17 mouse cellular contexts compared by ENCODE assay signal in the genomic region with DNA sequence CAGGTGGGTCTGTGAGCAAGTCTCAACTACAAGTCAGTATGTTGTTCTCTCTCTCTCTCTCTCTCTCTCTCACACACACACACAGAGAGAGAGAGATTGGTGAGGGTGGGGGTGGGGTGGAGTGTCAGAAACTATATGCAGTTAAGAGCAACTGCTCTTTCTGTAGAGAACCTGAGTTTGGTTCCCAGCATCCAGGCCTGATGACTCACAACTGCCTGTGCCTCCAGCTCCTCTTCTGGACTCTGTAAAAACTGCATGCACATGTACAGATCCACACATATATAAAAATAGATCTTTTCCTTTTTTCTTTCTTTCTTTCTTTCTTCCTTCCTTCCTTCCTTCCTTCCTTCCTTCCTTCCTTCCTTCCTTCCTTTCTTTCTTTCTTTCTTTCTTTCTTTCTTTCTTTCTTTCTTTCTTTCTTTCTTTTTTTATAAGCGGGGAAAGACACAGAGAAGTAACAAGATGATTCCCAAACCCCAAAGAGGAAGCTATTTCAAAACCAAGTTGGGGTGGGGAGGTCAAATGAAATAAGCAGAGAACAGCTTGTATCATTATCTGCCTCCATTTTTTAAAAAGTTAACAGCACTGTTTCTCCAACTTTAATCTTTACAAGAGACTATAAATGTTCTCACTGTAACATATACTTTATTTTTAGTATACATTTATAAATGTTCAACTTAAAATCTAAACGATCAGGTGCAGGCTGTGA. TPM values are rescaled to one million over a fixed set of nuclear protein-coding genes. Genes with fewer than 3 reads are reported as not detected.
A peak's percentile ranks its signal among the peaks of the same experiment; 100 is the strongest.
DNase-seq lines count a peak whose midpoint lies in the region; ATAC-seq and TF ChIP-seq lines count a peak whose summit lies in the region.
"Had no signal": no experiment of that assay in that cellular context is flagged by ENCODE, and none has a peak within 500 bp of the region (broad histone marks: within the 10 kb centered on the region; RNA-seq: fewer than 3 reads in every experiment).

No protein-coding gene starts in this region.

- no peak for TF ChIP-seq POLR2A in MEL (IDR thresholded peaks at IDR 0.05; ENCODE audit: control insufficient read depth in 1 of 2, insufficient read depth in 1 of 2, low read depth in 1 of 2, low read length in 2 of 2, poor library complexity in 1 of 2)

- no peak for DNase-seq in liver, embryonic 14.5 days (ENCODE audit: low read depth in 3 of 3, low spot score in 3 of 3)
- DNase-seq in MEL (ENCODE audit: low read depth, low spot score), result peak; percentile 89
- no peak for DNase-seq in thymus, postnatal 0 days (ENCODE audit: low spot score)
- DNase-seq in adrenal gland, postnatal 25 days, result no peak
- no peak for DNase-seq in left cerebral cortex, adult 9 months (ENCODE audit: low spot score in 2 of 2)
- DNase-seq: cerebellum, adult 11 months; lung, adult 18-20 months; lung, postnatal 4 days; midbrain, embryonic 14.5 days; thymus, postnatal 36 days had no signal

- no peak for TF ChIP-seq EP300 in liver, embryonic 14.5 days (IDR thresholded peaks at IDR 0.05; ENCODE audit: low read depth)
- peak; percentile 6 to 48; a peak in 3 of 4 replicates for TF ChIP-seq EP300 in MEL (IDR thresholded peaks at IDR 0.05; ENCODE audit: low read depth in 1 of 2, low read length in 2 of 2)

- H3K79me2 ChIP-seq in MEL (ENCODE audit: control insufficient read depth, insufficient read depth, low read length, poor library complexity), result peaks cover 55% of the 10 kb centered on the region

- 47% methylated on average over 2 of the region's 2 CpGs for WGBS in liver, embryonic 14.5 days (ENCODE audit: insufficient replicate concordance)
- 56% methylated on average over 2 of the region's 2 CpGs for WGBS in liver, embryonic 12.5 days (ENCODE audit: insufficient replicate concordance)

- TF ChIP-seq RAD21 in MEL (IDR thresholded peaks at IDR 0.05; ENCODE audit: low read depth, low read length), result no peak; the same call in 1 of the 2 replicates

- H3K4me3 ChIP-seq in liver, embryonic 14.5 days (ENCODE audit: insufficient read depth in 1 of 2, low read depth in 2 of 2, low read length in 2 of 2), result no peak overlapping the region
- H3K4me3 ChIP-seq in liver, embryonic 12.5 days, result no peak overlapping the region
- peak overlapping the region; percentile 10 to 34; a peak in 3 of 4 replicates for H3K4me3 ChIP-seq in MEL (ENCODE audit: control insufficient read depth in 1 of 2, insufficient read depth in 1 of 2, low read depth in 2 of 2, low read length in 2 of 2)
- H3K4me3 ChIP-seq: embryonic facial prominence, embryonic 12.5 days; hindbrain, embryonic 12.5 days had no signal

- H3K27me3 ChIP-seq in liver, embryonic 14.5 days (ENCODE audit: control insufficient read depth, insufficient read depth, low read length), result no peaks in the 10 kb centered on the region
- H3K27me3 ChIP-seq in liver, embryonic 12.5 days (replicated peaks), result no peaks in the 10 kb centered on the region
- H3K27me3 ChIP-seq in MEL (ENCODE audit: control insufficient read depth in 1 of 2, insufficient read depth in 2 of 2, low read length in 2 of 2), result no peaks in the 10 kb centered on the region
- H3K27me3 ChIP-seq: CH12.LX; embryonic facial prominence, embryonic 12.5 days; hindbrain, embryonic 12.5 days had no signal

- H3K4me2 ChIP-seq in liver, embryonic 14.5 days (ENCODE audit: low read depth), result no peak overlapping the region
- no peak overlapping the region for H3K4me2 ChIP-seq in liver, embryonic 12.5 days
- H3K4me2 ChIP-seq: embryonic facial prominence, embryonic 12.5 days; hindbrain, embryonic 12.5 days had no signal

- no peak overlapping the region for H3K27ac ChIP-seq in liver, embryonic 14.5 days
- no peak overlapping the region for H3K27ac ChIP-seq in liver, embryonic 12.5 days
- peak overlapping the region; percentile 60 for H3K27ac ChIP-seq in MEL (ENCODE audit: control insufficient read depth, low read depth, low read length)
- H3K27ac ChIP-seq: embryonic facial prominence, embryonic 12.5 days; hindbrain, embryonic 12.5 days had no signal

- H3K4me1 ChIP-seq in liver, embryonic 14.5 days (replicated peaks; ENCODE audit: control insufficient read depth in 2 of 2, insufficient read depth in 2 of 2, low read length in 1 of 2), result peaks cover 0 to 4% of the 10 kb centered on the region in 2 experiments; a peak in 1 of 4 replicates
- H3K4me1 ChIP-seq in liver, embryonic 12.5 days, result peaks cover 31% of the 10 kb centered on the region
- peaks cover 16 to 21% of the 10 kb centered on the region in 2 experiments for H3K4me1 ChIP-seq in MEL (ENCODE audit: control insufficient read depth in 1 of 2, insufficient read depth in 2 of 2, low read length in 2 of 2)
- H3K4me1 ChIP-seq: embryonic facial prominence, embryonic 12.5 days; hindbrain, embryonic 12.5 days had no signal

- no peak overlapping the region for H3K9ac ChIP-seq in liver, embryonic 14.5 days (replicated peaks)
- H3K9ac ChIP-seq in liver, embryonic 12.5 days, result no peak overlapping the region
- peak overlapping the region; percentile 44 for H3K9ac ChIP-seq in MEL (ENCODE audit: control insufficient read depth, low read depth, low read length, poor library complexity, severe bottlenecking)
- H3K9ac ChIP-seq: embryonic facial prominence, embryonic 12.5 days; hindbrain, embryonic 12.5 days had no signal

- H3K9me3 ChIP-seq in liver, embryonic 14.5 days (ENCODE audit: control insufficient read depth, low read length), result no peaks in the 10 kb centered on the region
- no peaks in the 10 kb centered on the region for H3K9me3 ChIP-seq in liver, embryonic 12.5 days (replicated peaks)
- H3K9me3 ChIP-seq in MEL (replicated peaks; ENCODE audit: insufficient read depth, low read length), result no peaks in the 10 kb centered on the region
- H3K9me3 ChIP-seq: embryonic facial prominence, embryonic 12.5 days; hindbrain, embryonic 12.5 days had no signal

- TF ChIP-seq CTCF in liver, embryonic 14.5 days (IDR thresholded peaks at IDR 0.05; ENCODE audit: low read depth), result peak; percentile 28; the same call in 1 of the 2 replicates
- peak; percentile 26 to 44 (median 27); a peak in 5 of 6 replicates for TF ChIP-seq CTCF in MEL (IDR thresholded peaks at IDR 0.05 in 2 of 3, conservative IDR thresholded peaks at IDR 0.05 in 1 of 3; ENCODE audit: control insufficient read depth in 1 of 3, insufficient read depth in 1 of 3, low read depth in 2 of 3, low read length in 3 of 3, poor library complexity in 1 of 3, severe bottlenecking in 1 of 3)

- no peaks in the 10 kb centered on the region for H3K36me3 ChIP-seq in liver, embryonic 14.5 days (replicated peaks; ENCODE audit: control insufficient read depth, insufficient read depth, low read depth)
- no peaks in the 10 kb centered on the region for H3K36me3 ChIP-seq in liver, embryonic 12.5 days
- H3K36me3 ChIP-seq in MEL (ENCODE audit: control insufficient read depth in 1 of 2, insufficient read depth in 2 of 2, low read length in 2 of 2), result peaks cover 0 to 36% of the 10 kb centered on the region in 2 experiments; a peak in 2 of 4 replicates
- H3K36me3 ChIP-seq: embryonic facial prominence, embryonic 12.5 days; hindbrain, embryonic 12.5 days had no signal

- no peak for ATAC-seq in liver, embryonic 14.5 days (ENCODE audit: insufficient read depth)
- ATAC-seq in liver, embryonic 12.5 days, result no peak
- ATAC-seq in inflammation-experienced regulatory T-cells, adult 6 months, result peak; percentile 43
- peak; percentile 48; the same call in 1 of the 2 replicates for ATAC-seq in neutrophil, adult 5-6 weeks (ENCODE audit: extremely low read depth, insufficient number of reproducible peaks, low FRiP score, poor library complexity, severe bottlenecking)
- ATAC-seq: forebrain, embryonic 16.5 days had no signal

TF ChIP-seq in MEL, 35 proteins besides CTCF, POLR2A, EP300 and RAD21:
- 0 out of 2 replicates have a peak, but pooled peaks have one; percentile 33 for TF ChIP-seq ETS1 (IDR thresholded peaks at IDR 0.05; ENCODE audit: low read depth, low read length)
- TF ChIP-seq ELF1 (IDR thresholded peaks at IDR 0.05; ENCODE audit: low read depth, low read length), result no peak
- TF ChIP-seq MAX (IDR thresholded peaks at IDR 0.05; ENCODE audit: low read length), result 0 out of 2 replicates have a peak, but pooled peaks have one; percentile 8
TF ChIP-seq in MEL: peak in this region for 2.

RNA-seq across cellular contexts. Expression of a gene that starts 10.9 kb away (rescaled TPM):
- 3.5 and 5.7 TPM in 2 replicates for polyA plus RNA-seq in liver, embryonic 14.5 days (2012; rRNA removed)
- 6.7 and 6.9 TPM in 2 replicates for polyA plus RNA-seq in liver, embryonic 14.5 days (2014; fragmentation: Nextera tagmentation; extraction: Ambion mirVana)
- polyA plus RNA-seq in liver, embryonic 12.5 days (2016; fragmentation: Nextera tagmentation; extraction: Ambion mirVana), result 10.0 and 10.2 TPM in 2 replicates
- total RNA-seq in MEL (2012; rRNA removed), result 21.8 and 26.4 TPM in 2 replicates
- 10 to 100 TPM; 35.6 to 66.3 TPM for polyA plus RNA-seq in MEL (2012; ENCODE audit: insufficient read depth in 1 of 2, insufficient read length in 2 of 2, low read depth in 1 of 2, low replicate concordance in 2 of 2, missing spikeins in 1 of 2)
- polyA plus RNA-seq in inflammation-experienced regulatory T-cells, adult 6 months (2017; shearing (Covaris generic)), result 10 to 100 TPM; 35.3 to 52.3 (median 50.3) TPM
- total RNA-seq in neutrophil, adult 5-6 weeks (2017), result 97.9 and 102 TPM in 2 replicates
- 22.5 and 28.7 TPM in 2 replicates for polyA plus RNA-seq in thymus, postnatal 0 days (2015; fragmentation: Nextera tagmentation; extraction: Ambion mirVana)
- 54.8 and 55.9 TPM in 2 replicates for total RNA-seq in adrenal gland, postnatal 25 days (2021)

Comparison
In these comparisons a context has a peak if more than half of its experiments do, and no peak if none do; other contexts are left out.
1. ATAC-seq: peak in inflammation-experienced regulatory T-cells, adult 6 months (single experiment) and neutrophil, adult 5-6 weeks (single experiment); none in liver, embryonic 14.5 days (single experiment) and liver, embryonic 12.5 days (single experiment).
2. H3K4me3 ChIP-seq: peak in MEL (2 of 2); none in liver, embryonic 14.5 days (0 of 2) and liver, embryonic 12.5 days (single experiment).